Mouse (Mus musculus) gastrocnemius, postnatal 10 days (tissue): Measurements from ENCODE around the gene Eif5a. TPM values are rescaled to one million over a fixed set of nuclear protein-coding genes. Genes with fewer than 3 reads are reported as not detected.
"Not testable (repeated sequence)": the region's sequence is repeated elsewhere in the genome, so short reads cannot be mapped to it uniquely, and the experiment has no call there.

ENCODE experiments used
- DNase-seq: peaks from one replicate; pipeline ENCODE4 v3.0.0; 2021; ENCODE audit warnings: mixed read lengths
- total RNA-seq, 2 experiments: library from RNA; stranded (reverse); gene quantifications; 2 replicates each; pipeline ENCODE4 v1.2.3; 2021

The Eif5a gene
- total RNA-seq, 2 experiments from 2014 or later, result 600 to 663 TPM

DNA sequence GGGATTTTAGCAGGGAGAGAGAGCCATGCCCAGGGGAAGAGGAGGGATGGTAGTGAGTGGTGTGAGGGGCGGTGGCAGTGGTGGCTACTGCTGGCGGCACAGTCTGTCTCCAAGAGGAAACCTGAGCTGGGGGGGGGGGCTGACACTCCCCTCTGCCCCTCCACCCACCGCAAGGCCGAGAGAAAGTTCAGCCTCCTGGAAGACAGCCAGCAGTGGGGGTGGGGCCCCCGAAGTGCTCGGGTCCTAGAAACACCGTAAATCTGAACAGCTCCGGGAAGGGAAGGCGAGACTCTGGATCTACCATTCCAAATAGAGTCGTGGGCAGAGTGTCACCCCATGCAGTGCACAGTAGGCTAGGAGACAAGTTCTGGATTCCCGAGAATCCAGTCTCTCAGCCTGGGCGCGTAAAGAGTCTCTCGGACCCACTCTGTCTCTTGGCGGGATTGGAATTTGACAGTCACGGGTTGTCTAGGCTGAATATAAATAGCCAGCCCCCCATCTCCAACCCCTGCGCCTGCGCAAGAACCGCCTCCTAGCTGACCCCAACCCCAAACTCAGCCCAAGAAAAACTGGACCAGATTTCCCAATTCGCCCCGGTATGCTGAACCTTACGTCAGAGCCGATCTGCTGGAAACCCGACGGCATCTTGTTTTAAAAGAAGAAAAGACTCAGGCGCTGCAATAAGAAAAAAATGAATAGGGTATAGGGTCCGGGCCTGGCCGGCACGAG lies 25.7 kb upstream of the Eif5a start:
- peak; percentile 78 for DNase-seq

DNA sequence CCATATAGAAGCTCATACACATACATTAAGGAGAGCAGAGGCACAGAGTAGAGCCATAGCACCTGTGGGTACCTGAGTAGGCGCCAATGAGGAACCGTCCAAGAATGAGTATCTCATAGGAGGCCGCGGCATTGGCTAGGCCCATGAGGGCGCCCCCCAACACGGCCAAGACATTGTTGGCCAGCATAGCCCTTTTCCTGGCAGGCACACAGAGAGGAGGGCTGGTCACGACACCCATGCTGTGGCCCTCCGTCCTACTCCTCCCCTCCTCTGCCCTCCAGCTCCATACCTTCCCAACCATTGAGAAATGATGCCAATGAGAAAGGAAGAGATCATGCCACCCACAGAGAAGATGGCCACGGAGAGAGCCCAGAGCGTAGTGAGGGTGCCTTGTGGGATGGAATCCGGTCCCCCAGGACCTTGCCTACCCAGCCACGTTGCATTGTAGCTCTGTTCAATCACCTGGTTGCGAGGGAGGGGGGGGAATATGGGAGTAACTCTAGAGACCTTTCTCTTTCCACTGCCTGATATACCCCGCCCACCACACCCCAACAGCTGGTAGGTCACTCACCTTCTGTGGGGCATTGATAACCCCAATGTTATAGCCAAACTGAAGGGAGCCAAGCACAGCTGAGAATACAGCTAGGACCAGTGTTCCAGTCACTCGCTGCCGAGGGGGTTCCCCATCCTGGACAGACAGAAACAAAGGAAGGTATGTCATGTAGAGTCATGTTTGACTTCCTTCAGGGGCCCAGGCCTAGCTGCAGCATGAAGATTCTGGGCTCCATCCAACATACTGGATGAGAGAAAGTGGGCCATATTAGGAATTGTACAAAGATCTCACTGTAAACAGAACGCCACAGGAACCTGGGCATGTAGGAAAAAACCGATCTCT lies 24.5 kb upstream of the Eif5a start:
- no peak for DNase-seq

DNA sequence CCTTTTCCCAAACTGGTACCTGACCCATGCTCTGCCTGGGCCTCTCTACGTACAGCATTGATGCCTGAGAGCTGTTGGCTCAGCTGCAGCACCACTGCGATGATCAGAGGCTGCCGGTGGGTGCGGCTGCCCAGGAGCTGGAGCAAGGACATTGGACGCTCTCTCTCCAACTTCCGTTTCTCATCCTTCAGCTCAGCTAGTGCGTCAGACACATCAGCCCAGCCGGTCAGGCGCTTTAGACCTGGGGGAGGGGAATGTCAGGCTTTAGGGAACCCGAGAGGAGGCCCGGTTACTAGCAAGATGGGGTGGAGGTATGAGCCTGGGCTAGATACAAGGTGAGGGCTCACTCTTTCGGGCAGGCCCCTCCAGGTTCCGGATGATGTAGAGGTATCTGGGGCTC lies 23.5 kb upstream of the Eif5a start:
- DNase-seq, result no peak

DNA sequence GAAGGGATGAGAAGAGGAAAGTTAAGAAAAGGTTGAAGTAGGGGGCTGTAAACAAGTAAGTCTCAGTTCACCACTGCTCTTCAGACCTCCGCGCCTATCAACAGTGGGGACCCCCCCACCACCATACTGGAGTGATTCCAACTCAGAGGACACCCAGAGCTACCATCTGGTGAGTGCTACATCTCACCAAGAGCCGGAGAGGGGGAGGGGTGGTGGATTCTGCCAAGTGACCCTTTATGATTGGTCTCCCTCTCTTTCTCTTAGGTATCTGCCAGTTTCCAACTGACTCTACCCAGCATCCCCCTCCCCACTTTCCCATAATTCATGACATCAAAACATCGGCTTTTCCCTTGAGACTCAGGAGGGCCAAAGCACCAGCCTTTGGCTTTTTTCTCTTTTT lies 19.2 kb upstream of the Eif5a start:
- no peak for DNase-seq

DNA sequence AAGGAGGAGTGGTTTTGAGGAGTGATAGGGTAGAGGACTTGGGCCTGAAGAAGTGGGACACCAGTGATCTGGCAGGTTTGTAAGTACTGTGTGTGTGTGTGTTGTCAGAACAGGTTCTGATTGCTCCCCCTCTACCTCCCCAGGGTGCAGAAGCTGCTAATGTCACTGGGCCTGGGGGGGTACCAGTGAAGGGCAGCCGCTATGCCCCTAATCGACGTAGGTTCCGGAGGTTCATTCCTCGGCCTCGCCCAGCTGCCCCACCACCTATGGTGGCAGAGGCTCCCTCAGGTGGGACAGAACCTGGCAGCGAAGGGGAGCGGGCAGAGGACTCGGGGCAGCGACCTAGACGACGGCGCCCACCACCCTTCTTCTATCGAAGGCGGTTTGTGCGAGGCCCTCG lies 18.0 kb upstream of the Eif5a start:
- DNase-seq, result no peak

DNA sequence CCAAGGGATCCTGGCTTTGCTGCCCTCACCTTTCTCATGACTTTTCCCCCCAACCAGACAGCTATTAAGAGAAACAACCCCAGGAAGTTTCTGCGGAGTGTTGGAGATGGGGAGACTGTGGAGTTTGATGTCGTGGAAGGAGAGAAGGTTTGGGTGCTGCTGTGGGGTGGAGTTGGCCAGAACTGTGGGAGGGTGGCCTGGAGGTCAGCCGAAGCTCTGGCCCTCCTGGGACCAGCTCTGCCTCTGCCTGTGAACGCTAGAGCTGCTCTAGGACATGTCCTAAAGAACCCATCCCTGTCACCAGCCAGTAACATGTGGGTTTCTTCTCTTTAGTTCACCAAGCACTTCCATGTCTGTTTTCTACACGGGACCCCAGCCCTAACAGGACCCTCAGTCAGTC lies 17.4 kb upstream of the Eif5a start:
- DNase-seq, result no peak

DNA sequence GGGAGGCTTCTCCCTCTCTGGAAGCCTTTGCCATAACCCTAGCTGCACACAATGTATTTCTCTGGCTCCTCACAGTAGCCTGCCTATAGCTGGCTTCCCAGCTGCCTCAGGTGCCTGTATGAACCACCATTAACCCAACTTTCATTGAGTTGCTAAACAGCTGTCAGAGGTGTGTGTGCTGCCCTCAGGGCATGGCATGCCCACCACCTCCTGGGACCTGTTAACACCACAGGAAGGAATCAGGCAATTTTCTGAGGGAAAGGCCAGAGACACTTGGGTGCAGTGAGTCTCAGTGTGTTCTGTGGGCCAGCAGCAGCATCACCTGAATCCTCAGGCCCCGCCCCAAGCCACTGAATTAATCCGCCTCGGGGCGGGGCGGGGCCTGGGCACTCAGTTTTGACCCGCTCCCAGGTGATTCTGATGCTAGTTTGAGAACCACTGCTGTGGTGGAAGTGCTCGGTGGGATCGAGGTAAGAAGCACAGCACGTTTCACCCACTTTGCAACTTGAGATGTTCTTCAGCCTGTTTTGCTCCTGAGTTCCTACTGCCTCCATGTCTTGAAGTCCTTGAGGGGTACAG lies 16.7 kb upstream of the Eif5a start:
- no peak for DNase-seq

DNA sequence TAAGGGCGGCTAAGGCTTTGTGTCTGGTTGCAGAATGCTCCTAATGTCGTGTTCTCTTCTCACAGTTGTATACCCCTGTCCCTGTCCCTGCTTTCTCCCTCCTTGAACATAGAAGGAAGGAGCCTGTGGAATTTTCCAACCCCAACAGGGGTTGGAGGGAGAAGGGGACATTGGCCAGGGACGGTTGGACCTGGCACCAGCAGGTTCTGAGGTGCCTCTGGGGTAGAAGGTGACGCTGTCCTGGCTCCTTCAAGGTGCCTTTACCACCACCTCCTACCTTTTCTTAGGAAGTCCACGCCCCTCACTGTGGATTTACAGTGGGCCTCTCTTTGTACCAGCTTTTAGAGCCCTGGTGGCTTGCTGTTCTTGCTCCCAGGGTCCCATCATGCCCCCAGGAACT lies 16.1 kb upstream of the Eif5a start:
- no peak for DNase-seq

DNA sequence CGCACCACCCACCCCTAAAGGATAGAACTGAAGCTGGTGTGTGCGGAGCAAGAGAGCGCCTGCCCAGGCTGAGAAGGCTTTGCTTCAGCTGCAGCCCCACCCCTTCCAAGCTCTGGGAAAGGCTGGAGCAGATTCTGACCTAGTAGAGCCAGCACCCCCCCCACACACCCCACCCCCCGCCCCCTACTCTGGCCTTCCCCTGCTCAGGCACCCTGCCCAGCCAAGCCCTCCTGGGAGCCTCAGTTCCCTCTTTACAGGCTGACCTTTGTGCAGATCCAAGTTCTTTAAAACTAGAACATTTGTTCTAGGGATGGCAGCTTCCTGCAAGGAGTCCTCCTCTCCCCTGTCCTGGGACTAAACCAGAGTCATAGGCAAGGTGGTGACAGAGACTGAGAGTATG lies 15.6 kb upstream of the Eif5a start:
- peak; percentile 70 for DNase-seq

DNA sequence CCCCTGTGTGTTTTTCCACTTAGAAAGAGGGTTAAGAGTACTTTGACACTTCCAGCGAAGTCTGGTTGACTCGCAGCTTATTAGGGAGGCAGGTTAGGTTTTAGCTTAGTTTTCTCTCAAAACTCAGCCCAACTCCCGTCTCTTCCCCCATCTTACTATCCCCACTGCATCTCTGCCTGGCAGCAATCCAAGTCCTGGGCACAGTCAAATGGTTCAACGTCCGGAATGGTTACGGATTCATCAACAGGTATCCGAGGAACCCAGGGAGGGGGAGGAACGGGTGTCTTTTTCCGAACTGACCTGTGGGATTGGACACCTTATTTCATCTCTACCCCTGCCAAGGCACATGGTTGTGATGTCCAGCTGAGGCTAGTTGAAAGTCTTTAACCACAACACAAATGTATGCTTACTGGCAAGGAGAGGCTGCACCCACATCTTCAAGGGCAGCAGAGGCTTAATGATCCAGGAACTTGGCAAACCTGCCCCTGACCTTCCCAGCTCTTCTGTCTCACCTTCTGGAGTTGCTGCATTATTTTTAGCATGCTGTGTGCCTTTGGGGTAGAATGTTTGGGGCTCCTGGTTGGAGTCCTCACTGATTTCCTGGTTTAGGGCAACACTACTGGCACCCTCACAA lies 15.1 kb upstream of the Eif5a start:
- no peak for DNase-seq

DNA sequence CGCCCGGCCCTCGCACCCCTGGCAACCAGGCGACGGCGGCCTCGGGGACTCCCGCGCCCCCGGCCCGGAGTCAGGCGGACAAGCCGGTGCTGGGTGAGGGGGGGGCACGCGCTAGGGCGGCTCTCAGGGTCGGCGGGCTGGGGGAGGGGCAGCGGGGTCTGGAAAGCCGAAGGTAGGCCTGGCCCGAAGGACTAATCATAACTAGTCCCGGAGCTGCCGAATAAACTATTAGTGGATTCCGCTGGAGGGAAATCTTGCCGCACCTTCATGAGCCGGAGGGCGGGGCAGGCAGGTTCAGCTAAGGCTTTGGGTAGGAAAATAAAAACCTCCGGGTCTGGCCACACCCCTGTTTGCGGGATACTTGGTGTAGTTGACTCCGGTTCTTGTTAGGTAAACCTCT lies 14.4 kb upstream of the Eif5a start:
- DNase-seq, result no peak

DNA sequence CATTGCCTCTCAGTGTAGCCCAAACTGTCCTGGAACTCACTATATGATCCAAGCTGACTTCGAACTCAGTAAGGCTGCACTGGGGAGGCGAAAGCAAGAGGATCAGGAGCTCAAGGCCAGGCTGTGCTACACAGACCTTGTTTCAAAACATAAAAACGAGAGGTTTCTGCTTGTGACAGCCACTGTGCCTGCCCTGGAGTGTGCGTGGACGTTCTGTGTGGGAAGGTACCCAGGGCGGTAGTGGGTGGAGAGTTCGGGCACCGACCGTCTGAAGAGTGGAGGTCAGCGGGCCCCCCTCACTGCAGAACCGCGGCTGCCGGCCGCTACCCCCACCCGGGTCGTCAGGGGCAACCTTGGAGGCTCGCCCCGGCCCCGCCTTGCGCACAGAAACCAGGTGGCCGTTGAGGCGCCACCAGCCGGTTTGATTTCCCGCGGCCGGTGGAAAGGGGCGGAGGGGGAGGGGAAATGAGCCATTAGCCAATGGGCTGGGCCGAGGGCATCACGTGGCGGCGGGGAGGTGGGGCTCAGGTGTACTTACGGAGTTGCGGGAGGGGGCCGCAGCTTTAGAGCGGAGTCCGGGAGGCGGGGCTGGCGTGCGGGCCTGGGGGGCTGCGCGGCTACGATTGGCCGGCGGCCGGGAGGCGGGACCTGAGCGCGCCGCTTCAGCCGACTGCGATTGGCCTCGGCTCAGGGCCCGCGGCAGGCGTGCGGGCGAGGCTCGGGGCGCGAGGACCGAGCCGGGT lies 13.6 kb upstream of the Eif5a start, which contains the start of gene Ybx2:
Gene Ybx2 (plus strand): TSS at position 660 of the 743 bp plus-strand sequence.
- DNase-seq, result peak; percentile 80

DNA sequence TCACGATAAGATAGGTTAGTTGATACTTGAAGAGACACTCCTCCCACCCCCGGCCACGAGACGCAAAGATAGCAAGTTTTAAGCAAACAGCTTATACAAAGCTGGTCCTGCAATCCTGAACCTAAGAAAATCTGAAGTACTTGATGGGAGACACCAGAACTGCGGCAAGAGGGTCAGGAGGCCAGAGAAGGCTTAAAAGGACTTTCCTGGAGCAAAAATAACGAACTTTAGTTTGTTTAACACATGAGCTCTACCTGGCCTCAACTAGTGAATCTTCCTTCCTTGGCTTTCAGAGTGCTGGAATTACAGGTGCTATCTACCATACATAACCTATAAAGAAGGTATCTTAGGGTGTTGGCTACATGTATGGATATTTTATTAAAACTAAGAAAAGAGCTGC lies 12.9 kb upstream of the Eif5a start:
- no peak for DNase-seq

DNA sequence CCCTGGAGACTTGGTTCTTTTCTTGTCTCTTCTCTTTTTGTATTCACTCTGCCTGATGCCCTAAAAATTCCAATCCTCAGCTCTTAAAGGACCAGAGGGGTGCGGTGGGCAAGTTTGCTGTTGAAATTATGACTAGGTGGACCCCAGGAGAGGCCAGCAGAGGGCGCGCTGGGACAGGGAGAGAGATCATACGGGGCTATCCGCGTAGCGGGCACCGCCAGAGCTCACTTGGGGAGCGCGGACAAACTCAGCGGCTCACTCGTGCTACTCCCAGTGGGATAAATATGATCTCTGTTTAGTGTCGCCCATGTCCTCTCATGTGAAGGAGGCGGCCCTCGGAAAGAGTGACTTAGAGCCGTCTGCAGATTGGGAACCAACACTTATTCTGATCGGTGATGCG lies 12.4 kb upstream of the Eif5a start:
- DNase-seq, result peak; percentile 99

DNA sequence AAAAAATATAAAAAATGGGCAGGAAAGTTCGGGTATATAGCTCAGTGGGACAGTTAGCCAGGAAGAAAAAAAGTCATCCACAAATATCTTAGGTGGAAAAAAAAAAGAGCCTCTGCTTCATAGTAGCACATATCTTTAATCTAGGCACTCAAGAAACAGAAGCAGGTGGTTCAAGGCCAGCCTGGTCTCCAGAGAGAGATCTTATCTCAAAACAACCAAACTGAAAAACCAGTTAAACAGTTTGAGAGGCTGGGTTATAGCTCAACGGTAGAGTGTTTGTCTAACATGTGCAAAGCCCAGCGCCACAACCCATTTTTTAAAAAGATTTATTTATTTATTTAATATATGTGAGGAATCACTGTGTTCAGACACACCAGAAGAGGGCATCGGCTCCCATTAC lies 11.3 kb upstream of the Eif5a start:
- DNase-seq, result no peak

DNA sequence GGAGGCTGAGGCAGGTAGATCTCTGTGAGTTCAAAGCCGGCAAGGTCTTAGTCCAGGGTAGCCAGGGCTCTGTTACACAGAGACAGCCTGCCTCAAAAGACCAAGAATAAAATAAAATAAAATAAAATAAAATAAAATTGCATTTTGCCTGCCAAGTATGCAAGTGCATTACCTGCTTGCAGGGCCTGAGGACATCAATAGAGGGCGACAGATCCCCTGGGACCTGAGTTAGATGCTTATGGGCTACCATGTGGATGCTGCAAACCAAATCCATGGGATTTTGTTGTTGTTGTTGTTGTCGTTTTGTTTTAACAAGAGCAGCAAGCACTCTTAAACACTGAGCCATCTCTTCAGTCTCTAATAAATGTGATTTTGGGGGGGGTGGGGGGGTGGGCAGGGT lies 10.5 kb upstream of the Eif5a start:
- DNase-seq, result no peak

DNA sequence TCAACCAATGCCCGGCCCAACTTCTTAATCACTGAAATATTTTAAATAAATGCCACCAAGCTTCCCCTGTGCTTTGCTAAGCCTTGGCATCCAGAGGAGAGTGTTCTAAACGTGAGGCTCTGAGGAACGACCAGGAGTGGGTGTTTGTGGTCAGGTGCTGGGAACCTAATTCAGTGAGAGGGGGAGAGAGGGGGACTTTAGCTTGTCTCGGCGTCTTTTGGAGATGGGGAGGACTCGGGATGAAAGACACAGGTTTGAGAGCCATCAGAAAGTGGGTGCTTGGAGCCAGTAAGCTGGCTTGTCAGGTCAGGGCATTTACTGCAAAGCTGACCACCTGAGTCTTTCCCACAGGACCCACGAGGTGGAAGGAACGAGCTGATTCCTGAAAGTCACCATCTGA lies 10.0 kb upstream of the Eif5a start:
- DNase-seq, result no peak

DNA sequence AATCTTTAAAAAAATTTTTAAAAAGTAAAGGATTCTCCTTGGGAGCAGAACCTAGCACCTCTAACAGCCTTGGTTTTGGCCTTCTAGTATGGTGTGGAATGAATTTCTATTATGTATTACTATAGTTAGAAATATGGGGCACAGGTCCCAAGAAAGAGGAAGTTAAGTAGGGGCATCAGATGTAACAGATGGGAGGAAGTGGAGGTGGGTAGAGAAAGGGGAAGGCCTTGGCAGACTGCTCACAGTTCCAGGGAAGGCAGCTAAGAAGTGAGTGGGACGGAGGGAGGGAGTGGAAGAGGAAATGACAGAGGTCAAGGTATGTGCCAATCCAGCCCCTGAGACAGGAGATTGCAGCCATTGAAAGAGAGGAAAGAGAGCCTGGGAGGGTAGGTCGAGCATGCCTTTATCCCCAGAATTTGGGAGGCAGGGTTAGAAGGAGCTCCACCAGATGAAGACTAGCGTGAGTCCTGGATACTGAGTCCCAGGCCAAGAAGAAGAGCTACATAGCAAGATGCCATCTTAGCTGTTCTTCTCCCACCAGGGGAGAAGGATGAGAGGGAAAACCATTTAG lies 9.3 kb upstream of the Eif5a start:
- no peak for DNase-seq

DNA sequence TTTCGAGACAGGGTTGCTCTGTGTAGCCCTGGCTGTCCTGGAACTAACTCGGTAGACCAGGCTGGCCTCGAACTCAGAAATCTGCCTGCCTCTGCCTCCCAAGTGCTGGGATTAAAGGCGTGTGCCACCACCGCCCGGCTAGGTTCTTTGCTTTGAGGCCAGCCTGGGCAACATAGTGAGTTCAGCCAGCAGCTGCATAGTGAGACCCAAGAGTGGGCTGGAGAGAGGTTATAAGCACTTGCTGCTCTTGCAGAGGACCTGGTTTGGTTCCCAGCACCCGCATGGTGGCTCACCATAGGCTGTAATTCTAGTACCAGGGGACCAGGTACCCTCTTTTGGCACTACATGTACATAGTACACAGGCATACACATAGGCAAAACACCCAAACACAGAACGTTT lies 8.4 kb upstream of the Eif5a start:
- DNase-seq, result not testable (repeated sequence)

DNA sequence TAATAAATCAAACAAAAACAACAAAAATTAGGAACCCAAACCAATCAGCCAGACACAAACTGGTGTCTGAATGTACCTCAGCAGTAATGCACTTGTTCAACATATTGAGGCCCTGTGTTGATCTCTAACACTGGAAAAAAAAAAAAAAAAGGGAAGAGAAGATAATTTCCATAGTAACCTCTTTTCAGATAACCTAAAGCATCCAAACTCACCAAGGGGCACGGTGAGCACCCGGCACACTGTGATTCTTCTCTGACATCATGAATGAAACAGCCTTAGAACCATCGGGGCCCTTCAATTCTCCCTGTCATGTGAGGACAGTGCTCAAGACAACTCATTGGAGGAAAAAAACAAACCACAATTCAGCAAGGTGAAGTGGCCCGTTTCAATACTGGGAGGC lies 8.0 kb upstream of the Eif5a start:
- no peak for DNase-seq

DNA sequence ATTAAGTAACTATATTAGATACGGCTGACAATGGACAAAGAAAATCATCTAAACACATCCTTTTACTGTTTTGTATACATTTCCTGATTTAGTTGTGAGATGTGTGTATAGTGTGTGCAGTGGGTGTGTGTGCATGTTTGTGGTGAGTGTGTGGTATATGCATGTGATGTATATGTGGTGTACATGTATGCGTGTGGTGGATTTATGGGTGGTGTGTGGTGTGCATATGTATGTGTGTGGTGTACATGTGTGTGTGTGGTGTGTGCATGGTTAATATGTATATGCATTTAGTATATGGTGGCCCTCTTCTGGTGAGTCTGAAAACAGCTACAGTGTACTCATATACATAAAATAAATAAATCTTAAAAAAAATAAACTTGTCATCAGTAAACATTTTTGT lies 5.7 kb upstream of the Eif5a start:
- DNase-seq, result no peak

DNA sequence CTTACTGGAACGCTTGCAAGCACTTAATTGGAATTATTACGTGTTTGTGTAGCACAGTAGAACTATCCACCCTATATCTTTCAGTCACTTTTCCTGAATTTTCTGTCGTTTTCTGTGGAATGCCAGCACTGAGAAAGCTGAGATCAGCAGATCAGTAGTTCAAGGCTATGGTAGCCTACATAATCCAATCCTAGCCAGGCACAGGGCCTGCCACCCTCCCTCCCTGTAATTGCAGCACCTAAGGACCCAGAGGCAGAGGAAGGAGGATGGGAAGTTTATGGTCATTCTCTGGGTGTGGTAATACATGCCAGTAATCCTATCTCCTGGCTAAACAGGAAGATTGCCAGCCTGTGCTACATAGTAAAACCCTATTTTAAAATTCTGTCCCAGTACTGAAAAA lies 1.0 kb upstream of the Eif5a start:
- DNase-seq, result no peak
